Mouse (Mus musculus) natural killer cell, adult 2 months (primary cell): Measurements from ENCODE around the gene Pdf.
"Not testable (repeated sequence)": the region's sequence is repeated elsewhere in the genome, so short reads cannot be mapped to it uniquely, and the experiment has no call there.

Experiments used
- DNase-seq, 2 experiments: peaks; one replicate each; pipeline ENCODE4 v3.0.0; 2022; ENCODE audit warnings: low spot score in 2 of 2

Pdf gene

GRCm38 (mm10) chr8:107036626-107037025, 11.8 kb downstream of the Pdf start:
- no peak for DNase-seq

GRCm38 (mm10) chr8:107035641-107036040, 12.8 kb downstream of the Pdf start:
- no peak for DNase-seq

GRCm38 (mm10) chr8:107033609-107034008, 14.8 kb downstream of the Pdf start:
- not testable (repeated sequence) for DNase-seq

- no peak for DNase-seq
Observed at GRCm38 (mm10) chr8:107031577-107032090, 16.8 kb downstream of the Pdf start.

- DNase-seq = peak; percentile 93 to 96
Observed at GRCm38 (mm10) chr8:107030650-107031576, 17.5 kb downstream of the Pdf start, which contains the start of gene Vps4a. Gene Vps4a, plus strand, starts transcription at chr8:107031222.

GRCm38 (mm10) chr8:107030058-107030457, 18.4 kb downstream of the Pdf start:
- DNase-seq = no peak

GRCm38 (mm10) chr8:107029310-107029709, 19.1 kb downstream of the Pdf start:
- DNase-seq = no peak

- no peak for DNase-seq
Observed at GRCm38 (mm10) chr8:107023479-107023878, 24.9 kb downstream of the Pdf start.

GRCm38 (mm10) chr8:107014915-107015314, 33.5 kb downstream of the Pdf start:
- no peak for DNase-seq

GRCm38 (mm10) chr8:107012666-107013065, 35.7 kb downstream of the Pdf start:
- no peak for DNase-seq

- no peak for DNase-seq
Observed at GRCm38 (mm10) chr8:107007795-107008194, 40.6 kb downstream of the Pdf start.

- DNase-seq = peak; percentile 78 to 87
Observed at GRCm38 (mm10) chr8:107002532-107002931, 45.9 kb downstream of the Pdf start.

GRCm38 (mm10) chr8:106999068-106999467, 49.3 kb downstream of the Pdf start:
- no peak for DNase-seq

- DNase-seq = no peak
Observed at GRCm38 (mm10) chr8:106997416-106997815, 51.0 kb downstream of the Pdf start.

GRCm38 (mm10) chr8:106996339-106996738, 52.1 kb downstream of the Pdf start:
- DNase-seq = not testable (repeated sequence)
